Mouse (Mus musculus): ENCODE measurements around the gene Mettl15. TPM values are rescaled to one million over a fixed set of nuclear protein-coding genes. Genes with fewer than 3 reads are reported as not detected.
A peak's percentile ranks its signal among the peaks of the same experiment; 100 is the strongest.

The Mettl15 gene
- 3.3 and 4.7 TPM in 2 replicates for polyA plus RNA-seq (2012; rRNA removed)

GRCm38 (mm10) chr2:109280600-109281340, at the start of gene Mettl15, which contains the start of gene Kif18a:
TSS of gene Mettl15 (minus strand) at chr2:109280748.
TSS of gene Kif18a (plus strand) at chr2:109280738.
- peak within 1 kb of the TSS; percentile 80 for H3K4me3 ChIP-seq (ENCODE audit: control insufficient read depth, insufficient read depth, low read length)
- peak within 1 kb of the TSS; percentile 20; the same call in 1 of the 2 replicates for H3K27ac ChIP-seq (ENCODE audit: control insufficient read depth, insufficient read depth, low read length)
- DNase-seq, result peak; percentile 96
- TF ChIP-seq CTCF (IDR thresholded peaks at IDR 0.05; ENCODE audit: borderline replicate concordance, control insufficient read depth, extremely low read depth, insufficient read depth, low read length, poor library complexity) (peak; percentile 76; the same call in 1 of the 2 replicates), POLR2A (IDR thresholded peaks at IDR 0.05; ENCODE audit: control insufficient read depth, extremely low read depth, insufficient read depth, low read length, poor library complexity) (peak; percentile 62; the same call in 1 of the 2 replicates)
- H3K36me3 ChIP-seq (ENCODE audit: control insufficient read depth, insufficient read depth, low read length), result no peaks in the 10 kb centered on the region
- under 1% methylated on average over 51 of the region's 51 CpGs for WGBS
- H3K27me3 ChIP-seq (ENCODE audit: control insufficient read depth, insufficient read depth, low read length), result no peaks in the 10 kb centered on the region
- H3K4me1 ChIP-seq (replicated peaks; ENCODE audit: control insufficient read depth, insufficient read depth, low read length), result 0 out of 2 replicates have a peak, but pooled peaks cover 2% of the 10 kb centered on the region

- DNase-seq, result no peak
- H3K4me1 ChIP-seq (replicated peaks; ENCODE audit: control insufficient read depth, insufficient read depth, low read length), result no peaks in the 10 kb centered on the region
- H3K27ac ChIP-seq (ENCODE audit: control insufficient read depth, insufficient read depth, low read length), result no peak overlapping the region
- H3K27me3 ChIP-seq (ENCODE audit: control insufficient read depth, insufficient read depth, low read length), result no peaks in the 10 kb centered on the region
- no peak overlapping the region for H3K4me3 ChIP-seq (ENCODE audit: control insufficient read depth, insufficient read depth, low read length)
- peaks cover 24% of the 10 kb centered on the region for H3K36me3 ChIP-seq (ENCODE audit: control insufficient read depth, insufficient read depth, low read length)
- 96% methylated on average over 5 of the region's 5 CpGs for WGBS
- TF ChIP-seq POLR2A (IDR thresholded peaks at IDR 0.05; ENCODE audit: control insufficient read depth, extremely low read depth, insufficient read depth, low read length, poor library complexity), result no peak
- no peak for TF ChIP-seq CTCF (IDR thresholded peaks at IDR 0.05; ENCODE audit: borderline replicate concordance, control insufficient read depth, extremely low read depth, insufficient read depth, low read length, poor library complexity)
Observed at GRCm38 (mm10) chr2:109311369-109311768, 30.8 kb upstream of the Mettl15 start.

GRCm38 (mm10) chr2:109303638-109304037, 23.1 kb upstream of the Mettl15 start:
- TF ChIP-seq POLR2A (IDR thresholded peaks at IDR 0.05; ENCODE audit: control insufficient read depth, extremely low read depth, insufficient read depth, low read length, poor library complexity), result no peak
- TF ChIP-seq CTCF (IDR thresholded peaks at IDR 0.05; ENCODE audit: borderline replicate concordance, control insufficient read depth, extremely low read depth, insufficient read depth, low read length, poor library complexity), result no peak
- no peaks in the 10 kb centered on the region for H3K27me3 ChIP-seq (ENCODE audit: control insufficient read depth, insufficient read depth, low read length)
- no peak overlapping the region for H3K27ac ChIP-seq (ENCODE audit: control insufficient read depth, insufficient read depth, low read length)
- no peaks in the 10 kb centered on the region for H3K4me1 ChIP-seq (replicated peaks; ENCODE audit: control insufficient read depth, insufficient read depth, low read length)
- no peak for DNase-seq
- no peak overlapping the region for H3K4me3 ChIP-seq (ENCODE audit: control insufficient read depth, insufficient read depth, low read length)
- peaks cover 24% of the 10 kb centered on the region for H3K36me3 ChIP-seq (ENCODE audit: control insufficient read depth, insufficient read depth, low read length)

- WGBS, result 96% methylated on average over 3 of the region's 3 CpGs
- Histone ChIP-seq H3K4me3 (ENCODE audit: control insufficient read depth, insufficient read depth, low read length) (no peak overlapping the region), H3K27ac (ENCODE audit: control insufficient read depth, insufficient read depth, low read length) (no peak overlapping the region), H3K36me3 (ENCODE audit: control insufficient read depth, insufficient read depth, low read length) (peaks cover 27% of the 10 kb centered on the region), H3K27me3 (ENCODE audit: control insufficient read depth, insufficient read depth, low read length) (no peaks in the 10 kb centered on the region), H3K4me1 (replicated peaks; ENCODE audit: control insufficient read depth, insufficient read depth, low read length) (no peaks in the 10 kb centered on the region)
- no peak for TF ChIP-seq CTCF (IDR thresholded peaks at IDR 0.05; ENCODE audit: borderline replicate concordance, control insufficient read depth, extremely low read depth, insufficient read depth, low read length, poor library complexity)
- no peak for TF ChIP-seq POLR2A (IDR thresholded peaks at IDR 0.05; ENCODE audit: control insufficient read depth, extremely low read depth, insufficient read depth, low read length, poor library complexity)
- DNase-seq, result no peak
Observed at GRCm38 (mm10) chr2:109302234-109302633, 21.7 kb upstream of the Mettl15 start.

- DNase-seq, result no peak
- no peak overlapping the region for H3K27ac ChIP-seq (ENCODE audit: control insufficient read depth, insufficient read depth, low read length)
- WGBS, result 93% methylated on average over 1 of the region's 1 CpGs
- H3K36me3 ChIP-seq (ENCODE audit: control insufficient read depth, insufficient read depth, low read length), result peaks cover 25% of the 10 kb centered on the region
- H3K27me3 ChIP-seq (ENCODE audit: control insufficient read depth, insufficient read depth, low read length), result no peaks in the 10 kb centered on the region
- H3K4me3 ChIP-seq (ENCODE audit: control insufficient read depth, insufficient read depth, low read length), result no peak overlapping the region
- no peaks in the 10 kb centered on the region for H3K4me1 ChIP-seq (replicated peaks; ENCODE audit: control insufficient read depth, insufficient read depth, low read length)
- no peak for TF ChIP-seq CTCF (IDR thresholded peaks at IDR 0.05; ENCODE audit: borderline replicate concordance, control insufficient read depth, extremely low read depth, insufficient read depth, low read length, poor library complexity)
- TF ChIP-seq POLR2A (IDR thresholded peaks at IDR 0.05; ENCODE audit: control insufficient read depth, extremely low read depth, insufficient read depth, low read length, poor library complexity), result no peak
Observed at GRCm38 (mm10) chr2:109298160-109298559, 17.6 kb upstream of the Mettl15 start.

- TF ChIP-seq CTCF (IDR thresholded peaks at IDR 0.05; ENCODE audit: borderline replicate concordance, control insufficient read depth, extremely low read depth, insufficient read depth, low read length, poor library complexity), result no peak
- no peak for TF ChIP-seq POLR2A (IDR thresholded peaks at IDR 0.05; ENCODE audit: control insufficient read depth, extremely low read depth, insufficient read depth, low read length, poor library complexity)
- DNase-seq, result no peak
- H3K27ac ChIP-seq (ENCODE audit: control insufficient read depth, insufficient read depth, low read length), result no peak overlapping the region
- H3K4me3 ChIP-seq (ENCODE audit: control insufficient read depth, insufficient read depth, low read length), result no peak overlapping the region
- no peaks in the 10 kb centered on the region for H3K4me1 ChIP-seq (replicated peaks; ENCODE audit: control insufficient read depth, insufficient read depth, low read length)
- H3K36me3 ChIP-seq (ENCODE audit: control insufficient read depth, insufficient read depth, low read length), result peaks cover 31% of the 10 kb centered on the region
- no peaks in the 10 kb centered on the region for H3K27me3 ChIP-seq (ENCODE audit: control insufficient read depth, insufficient read depth, low read length)
- WGBS, result 95% methylated on average over 5 of the region's 5 CpGs
Observed at GRCm38 (mm10) chr2:109296264-109296663, 15.7 kb upstream of the Mettl15 start.
